Mouse (Mus musculus): Measurements from ENCODE around the gene Tuba8.
A peak's percentile ranks its signal among the peaks of the same experiment; 100 is the strongest.

Tuba8 gene

GRCm38 (mm10) chr6:121226744-121227143, 16.2 kb downstream of the Tuba8 start:
- peak; percentile 22 for DNase-seq (ENCODE audit: low read depth, low spot score)

GRCm38 (mm10) chr6:121228421-121228820, 17.9 kb downstream of the Tuba8 start:
- no peak for DNase-seq (ENCODE audit: low read depth, low spot score)

- DNase-seq (ENCODE audit: low read depth, low spot score), result no peak
Observed at GRCm38 (mm10) chr6:121232652-121233051, 22.2 kb downstream of the Tuba8 start.

GRCm38 (mm10) chr6:121236386-121236785, 25.9 kb downstream of the Tuba8 start:
- no peak for DNase-seq (ENCODE audit: low read depth, low spot score)

GRCm38 (mm10) chr6:121238209-121238608, 27.7 kb downstream of the Tuba8 start:
- DNase-seq (ENCODE audit: low read depth, low spot score), result no peak

- peak; percentile 26 for DNase-seq (ENCODE audit: low read depth, low spot score)
Observed at GRCm38 (mm10) chr6:121241780-121242179, 31.3 kb downstream of the Tuba8 start.

GRCm38 (mm10) chr6:121243161-121243560, 32.7 kb downstream of the Tuba8 start:
- no peak for DNase-seq (ENCODE audit: low read depth, low spot score)

GRCm38 (mm10) chr6:121245127-121246036, 34.9 kb downstream of the Tuba8 start, which contains the start of gene Usp18:
Gene Usp18, plus strand, starts transcription at chr6:121245906.
- DNase-seq (ENCODE audit: low read depth, low spot score), result peak; percentile 84

GRCm38 (mm10) chr6:121246037-121246361, 35.5 kb downstream of the Tuba8 start:
- DNase-seq (ENCODE audit: low read depth, low spot score), result no peak

- peak; percentile 25 for DNase-seq (ENCODE audit: low read depth, low spot score)
Observed at GRCm38 (mm10) chr6:121250406-121250805, 39.9 kb downstream of the Tuba8 start.

GRCm38 (mm10) chr6:121251256-121251655, 40.8 kb downstream of the Tuba8 start:
- peak; percentile 74 for DNase-seq (ENCODE audit: low read depth, low spot score)

GRCm38 (mm10) chr6:121260548-121260947, 50.1 kb downstream of the Tuba8 start:
- peak; percentile 89 for DNase-seq (ENCODE audit: low read depth, low spot score)

GRCm38 (mm10) chr6:121261233-121261632, 50.7 kb downstream of the Tuba8 start:
- DNase-seq (ENCODE audit: low read depth, low spot score), result peak; percentile 90

- DNase-seq (ENCODE audit: low read depth, low spot score), result no peak
Observed at GRCm38 (mm10) chr6:121262004-121262403, 51.5 kb downstream of the Tuba8 start.

- DNase-seq (ENCODE audit: low read depth, low spot score), result no peak
Observed at GRCm38 (mm10) chr6:121262496-121262895, 52.0 kb downstream of the Tuba8 start.

GRCm38 (mm10) chr6:121270156-121270555, 59.7 kb downstream of the Tuba8 start:
- no peak for DNase-seq (ENCODE audit: low read depth, low spot score)

- DNase-seq (ENCODE audit: low read depth, low spot score), result no peak
Observed at GRCm38 (mm10) chr6:121271707-121272074, 61.2 kb downstream of the Tuba8 start.

GRCm38 (mm10) chr6:121272075-121272800, 61.7 kb downstream of the Tuba8 start:
- peak; percentile 88 for DNase-seq (ENCODE audit: low read depth, low spot score)

GRCm38 (mm10) chr6:121274356-121274755, 63.9 kb downstream of the Tuba8 start:
- DNase-seq (ENCODE audit: low read depth, low spot score), result peak; percentile 76

All from A20 (cell line).